Mouse (Mus musculus) thymus, adult 2 months (tissue): Measurements from ENCODE around the gene Tfrc.

ENCODE experiments used
- CTCF ChIP-seq: fragments of 200-500 bp; IDR thresholded peaks from 2 replicates; pipeline ENCODE4 v1.5.1; 2012; ENCODE audit warnings: mild to moderate bottlenecking, control low read depth, low read length, moderate library complexity, borderline replicate concordance; ENCODE audit not compliant: control insufficient read depth, poor library complexity, insufficient read depth; ENCODE audit errors: extremely low read depth
- POLR2A ChIP-seq: fragments of 200-500 bp; IDR thresholded peaks from 2 replicates; pipeline ENCODE4 v1.6.1; 2012; ENCODE audit warnings: mild to moderate bottlenecking, low read length, control low read depth, moderate library complexity; ENCODE audit not compliant: control insufficient read depth, poor library complexity, insufficient read depth; ENCODE audit errors: extremely low read depth

DNA sequence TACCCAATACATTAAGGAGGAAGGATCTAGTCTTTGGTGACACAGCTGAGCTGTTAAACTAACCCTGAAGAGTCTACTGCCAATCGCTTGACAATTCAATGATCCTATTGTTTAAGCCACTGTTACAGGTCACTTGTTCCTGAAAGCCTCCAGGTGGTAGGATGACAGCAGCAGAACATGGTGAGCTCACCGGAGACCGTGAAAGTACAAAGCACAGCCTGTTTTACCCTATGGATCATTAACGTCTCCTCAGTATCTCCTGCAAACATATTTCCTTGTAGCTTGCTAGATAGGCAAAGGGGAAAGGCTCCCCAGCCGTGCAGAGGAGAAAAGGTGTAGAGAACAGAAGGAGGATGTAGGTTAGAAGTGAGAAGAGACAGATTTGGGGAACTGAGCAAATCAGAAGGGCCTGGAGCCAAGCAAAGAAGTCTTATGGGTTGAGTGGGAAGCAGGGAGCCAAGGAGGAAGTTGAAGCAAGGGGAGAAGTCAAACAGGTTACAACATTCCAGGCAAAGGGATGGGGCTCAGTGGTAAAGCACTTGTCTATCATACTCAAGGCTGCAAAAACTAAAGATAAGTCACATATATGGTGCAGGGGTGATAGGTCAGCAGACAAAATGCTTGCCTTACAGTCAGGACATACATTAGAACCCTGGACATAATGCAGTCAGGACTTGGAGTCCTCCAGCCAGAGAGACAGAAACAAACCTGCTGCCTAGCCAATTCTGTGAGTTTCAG lies 45.5 kb upstream of the Tfrc start:
- TF ChIP-seq POLR2A: no peak
- no peak for TF ChIP-seq CTCF
